Mouse (Mus musculus): ENCODE results near the gene Mrgpre. TPM values are rescaled to one million over a fixed set of nuclear protein-coding genes. Genes with fewer than 3 reads are reported as not detected.
A peak's percentile ranks its signal among the peaks of the same experiment; 100 is the strongest.

Mrgpre gene
- polyA plus RNA-seq, 1 experiment: 1.1 TPM

DNA sequence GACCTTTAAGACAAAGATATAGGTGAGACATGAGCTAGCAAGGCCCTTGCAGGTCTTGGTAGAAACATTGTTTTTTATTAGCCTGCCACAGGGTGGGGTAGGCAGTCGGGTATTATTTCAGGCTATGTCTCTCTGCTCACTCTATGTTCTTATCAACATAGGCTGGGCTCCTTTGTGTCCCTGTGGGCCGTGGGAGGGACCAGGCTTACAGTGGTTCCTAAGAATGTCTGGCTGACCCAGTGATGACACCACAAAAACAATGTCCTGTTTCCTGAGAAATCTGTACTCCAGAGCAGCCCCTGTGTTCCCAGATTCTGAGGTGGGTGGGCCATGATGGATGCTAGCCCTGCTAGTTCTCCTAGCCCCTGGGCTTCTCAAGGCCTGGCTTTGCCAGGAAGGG is 6.9 kb downstream of the Mrgpre start:
- DNase-seq (ENCODE audit: low read depth): no peak

GRCm38 (mm10) chr7:143776137-143776536 is 8.2 kb downstream of the Mrgpre start:
- no peak for DNase-seq (ENCODE audit: low read depth)

GRCm38 (mm10) chr7:143769461-143769860 is 14.8 kb downstream of the Mrgpre start:
- no peak for DNase-seq (ENCODE audit: low read depth)

GRCm38 (mm10) chr7:143768267-143768666 is 16.0 kb downstream of the Mrgpre start:
- no peak for DNase-seq (ENCODE audit: low read depth)

DNA sequence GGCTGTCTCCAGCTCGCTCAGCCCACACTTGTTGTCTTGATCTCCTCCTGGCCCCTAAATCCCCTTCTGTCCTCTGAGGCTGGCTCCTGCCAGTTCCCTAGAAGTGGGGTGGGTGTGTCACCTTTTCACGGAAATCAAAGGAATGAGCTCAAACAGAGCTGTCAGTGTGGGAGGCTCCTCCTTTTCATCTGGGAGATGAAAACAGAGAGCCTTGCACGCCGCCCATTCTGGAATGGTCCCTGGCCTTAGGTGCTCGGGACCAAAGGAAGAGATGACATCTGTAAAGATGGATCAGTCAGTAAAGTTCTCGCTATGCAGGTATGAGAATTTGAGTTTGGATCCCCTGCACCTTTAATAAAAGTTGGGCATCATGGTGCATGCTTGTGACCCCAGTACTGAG is 17.4 kb downstream of the Mrgpre start, which contains the start of gene Mrgprg:
Mrgprg (minus strand) TSS at position 101 of the 400 bp plus-strand sequence.
- DNase-seq (ENCODE audit: low read depth): no peak

- DNase-seq (ENCODE audit: low read depth): no peak
Observed at GRCm38 (mm10) chr7:143764876-143765530, 19.3 kb downstream of the Mrgpre start.

DNA sequence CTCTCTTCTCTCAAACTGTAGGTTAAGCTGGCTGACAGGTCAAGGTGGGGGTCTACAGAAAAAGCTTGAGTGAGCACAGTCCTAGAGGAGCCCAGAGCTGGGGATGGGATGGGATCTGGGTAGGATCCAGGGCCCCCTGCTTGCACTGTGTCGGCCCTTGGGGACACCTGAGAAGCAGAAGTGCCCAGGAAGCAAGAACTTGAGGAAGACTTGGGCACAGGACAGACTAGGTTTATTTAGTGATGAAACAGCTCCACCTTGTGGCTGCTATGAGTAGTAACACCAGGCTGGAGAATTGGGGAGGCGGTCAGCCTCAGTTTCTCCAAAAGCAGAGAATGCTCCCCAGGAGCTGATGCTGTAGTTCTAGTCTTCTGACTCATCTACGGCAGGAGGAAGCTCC is 20.5 kb downstream of the Mrgpre start:
- no peak for DNase-seq (ENCODE audit: low read depth)

DNA sequence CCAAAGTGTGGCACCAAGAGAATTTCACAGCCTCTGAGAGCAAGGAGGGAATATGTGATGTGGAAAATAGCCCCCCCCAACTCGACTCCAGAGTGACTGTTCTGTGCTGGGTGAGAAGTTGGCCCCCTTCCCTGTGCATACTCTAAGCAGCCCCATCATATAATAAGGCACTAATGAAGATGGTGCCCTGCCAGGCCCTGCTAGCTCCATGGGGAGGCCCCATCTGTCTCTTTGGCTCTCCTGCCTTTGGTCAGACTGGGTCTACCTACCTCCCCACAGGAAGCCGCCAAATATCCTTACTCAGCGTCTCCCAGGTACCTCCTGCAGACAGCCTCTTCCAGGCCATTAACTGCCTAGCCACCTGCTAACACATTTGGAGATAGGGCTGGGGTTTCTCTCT is 25.3 kb downstream of the Mrgpre start:
- DNase-seq (ENCODE audit: low read depth): no peak

DNA sequence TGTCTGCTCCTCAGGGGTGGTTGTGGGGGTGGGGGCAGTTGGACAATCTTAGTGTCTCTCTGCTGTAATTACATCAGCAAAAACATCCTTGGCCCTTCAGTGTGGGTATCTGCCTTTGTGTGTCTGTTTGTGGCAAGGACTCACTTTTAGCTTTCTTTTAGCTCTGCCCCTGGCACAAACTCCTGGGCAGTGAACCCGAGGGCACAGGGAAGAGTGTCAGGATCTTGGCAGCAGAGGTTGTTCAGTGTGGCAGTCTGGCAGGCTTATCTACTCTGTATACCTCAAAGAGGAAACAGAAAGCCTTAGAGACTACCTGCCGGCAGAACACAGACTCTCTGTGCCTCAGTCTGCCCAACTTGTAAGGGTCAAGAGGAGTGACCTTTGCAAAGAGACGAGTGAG is 26.6 kb downstream of the Mrgpre start:
- DNase-seq (ENCODE audit: low read depth): no peak

GRCm38 (mm10) chr7:143757027-143757390 is 27.3 kb downstream of the Mrgpre start:
- no peak for DNase-seq (ENCODE audit: low read depth)

DNA sequence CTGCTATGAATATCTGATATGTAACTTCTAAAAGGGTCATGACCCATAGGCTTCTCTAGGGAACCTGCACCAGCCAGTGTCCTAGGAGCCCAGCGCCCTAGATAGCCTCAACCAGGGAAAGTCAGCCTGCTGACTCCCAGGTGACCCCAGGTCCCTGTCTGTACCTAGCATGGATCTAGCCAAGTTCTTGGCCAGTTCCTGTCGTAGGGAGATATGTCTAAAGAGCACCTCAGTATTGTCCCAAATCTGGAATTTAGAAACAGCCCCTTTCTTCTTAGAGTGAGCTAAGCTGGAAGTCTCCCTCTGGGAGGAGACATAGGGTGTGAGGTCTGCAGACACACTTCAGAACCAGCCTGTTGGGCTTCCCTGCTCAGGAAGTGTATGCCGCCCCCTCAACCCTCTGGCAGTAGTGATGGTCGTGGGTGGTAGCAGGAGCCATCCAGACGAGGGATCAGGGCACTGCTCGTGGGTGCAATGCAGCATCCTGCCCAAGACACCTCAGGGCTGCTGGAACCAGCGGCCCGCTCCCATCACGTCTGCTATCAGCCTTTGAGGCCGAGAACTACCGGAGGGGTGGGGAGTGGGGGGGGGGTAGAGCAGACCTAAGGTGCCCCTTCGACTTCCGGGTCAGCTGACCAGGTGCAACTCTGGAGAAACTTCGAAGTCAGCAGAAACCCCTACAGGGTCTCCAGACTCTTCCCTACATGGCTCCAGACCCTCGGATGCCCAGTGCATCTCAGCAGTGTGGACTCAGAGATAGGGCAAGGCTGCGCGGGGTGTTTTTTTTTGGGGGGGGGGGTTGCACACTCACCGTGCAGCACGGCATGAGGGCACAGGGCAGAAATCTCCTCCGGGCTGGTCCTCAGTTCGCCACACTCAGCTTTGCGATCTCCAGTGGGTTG is 27.9 kb downstream of the Mrgpre start, which contains the start of gene Osbpl5:
Osbpl5 (minus strand) TSS at position 861 of the 902 bp plus-strand sequence.
- DNase-seq (ENCODE audit: low read depth): no peak

- no peak for DNase-seq (ENCODE audit: low read depth)
Observed at GRCm38 (mm10) chr7:143755357-143756124, 28.8 kb downstream of the Mrgpre start.

GRCm38 (mm10) chr7:143753990-143754715 is 30.1 kb downstream of the Mrgpre start:
- no peak for DNase-seq (ENCODE audit: low read depth)

DNA sequence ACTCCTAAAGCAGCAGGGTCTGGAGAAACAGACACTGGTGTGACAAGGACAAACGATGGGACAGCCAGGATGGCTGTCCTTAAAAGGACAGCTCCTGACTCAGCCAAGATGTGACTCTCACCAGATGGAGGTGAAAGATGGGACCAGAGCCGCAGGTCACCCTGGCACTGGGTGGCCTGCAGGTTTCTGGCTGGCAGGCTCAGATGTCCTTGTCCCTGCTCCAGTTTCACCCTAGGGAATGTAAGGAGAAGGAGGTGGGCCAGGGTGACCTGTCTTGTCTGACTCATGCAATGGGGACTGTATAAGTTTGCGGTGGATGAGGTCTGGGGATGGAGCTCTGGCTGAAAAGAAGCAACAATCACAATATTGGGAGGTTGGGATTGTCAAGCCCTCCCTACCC is 31.7 kb downstream of the Mrgpre start:
- no peak for DNase-seq (ENCODE audit: low read depth)

- DNase-seq (ENCODE audit: low read depth): no peak
Observed at GRCm38 (mm10) chr7:143752056-143752455, 32.2 kb downstream of the Mrgpre start.

GRCm38 (mm10) chr7:143751380-143751779 is 32.9 kb downstream of the Mrgpre start:
- DNase-seq (ENCODE audit: low read depth): peak; percentile 58

- no peak for DNase-seq (ENCODE audit: low read depth)
Observed at GRCm38 (mm10) chr7:143749045-143749444, 35.3 kb downstream of the Mrgpre start.

DNA sequence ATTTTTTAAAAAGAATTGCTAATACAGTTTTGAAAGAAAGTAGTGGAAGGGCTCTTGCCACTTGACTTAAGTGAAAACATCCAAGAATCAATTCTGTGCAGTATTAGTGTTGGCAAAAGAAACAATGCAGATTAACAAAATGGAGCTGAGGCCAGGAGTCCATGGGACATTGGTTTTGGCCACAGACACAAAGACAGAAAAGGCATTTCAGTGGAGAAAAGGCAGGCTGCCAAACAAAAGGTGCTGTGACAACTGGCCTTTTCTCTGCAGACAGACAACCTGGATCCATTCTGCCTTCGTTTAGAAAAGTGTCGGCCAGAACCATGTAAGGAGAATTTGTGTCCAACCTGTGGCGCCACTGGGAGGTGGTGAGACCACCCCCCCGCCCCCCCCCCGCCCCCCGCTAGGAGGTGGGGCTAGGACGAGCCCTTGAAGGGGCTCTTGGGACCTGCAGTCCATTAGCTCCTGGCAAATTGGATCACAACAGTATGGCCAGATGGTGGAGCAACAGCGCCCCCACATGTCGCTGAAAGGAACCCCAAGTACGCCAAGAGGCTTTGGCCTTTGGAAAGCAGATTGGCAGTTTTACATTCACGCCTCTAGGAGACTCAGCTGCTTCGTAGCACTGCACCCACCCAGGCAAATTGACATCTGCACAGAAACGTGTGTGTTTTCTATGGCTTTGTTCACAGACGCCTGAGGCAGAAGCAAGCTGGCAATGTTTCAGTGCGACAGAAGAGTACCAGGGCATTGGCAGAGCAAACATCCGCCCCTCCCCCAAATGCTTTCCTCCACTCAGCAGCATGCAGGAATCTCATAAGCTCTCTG is 36.0 kb downstream of the Mrgpre start:
- no peak for DNase-seq (ENCODE audit: low read depth)

- no peak for DNase-seq (ENCODE audit: low read depth)
Observed at GRCm38 (mm10) chr7:143740653-143741052, 43.6 kb downstream of the Mrgpre start.
